Mouse (Mus musculus): ENCODE results near the gene Eif1ad. TPM values are rescaled to one million over a fixed set of nuclear protein-coding genes. Genes with fewer than 3 reads are reported as not detected.
"Not testable (repeated sequence)": the region's sequence is repeated elsewhere in the genome, so short reads cannot be mapped to it uniquely, and the experiment has no call there.

Gene Eif1ad
- polyA plus RNA-seq, 1 experiment, result 27.0 TPM

DNA sequence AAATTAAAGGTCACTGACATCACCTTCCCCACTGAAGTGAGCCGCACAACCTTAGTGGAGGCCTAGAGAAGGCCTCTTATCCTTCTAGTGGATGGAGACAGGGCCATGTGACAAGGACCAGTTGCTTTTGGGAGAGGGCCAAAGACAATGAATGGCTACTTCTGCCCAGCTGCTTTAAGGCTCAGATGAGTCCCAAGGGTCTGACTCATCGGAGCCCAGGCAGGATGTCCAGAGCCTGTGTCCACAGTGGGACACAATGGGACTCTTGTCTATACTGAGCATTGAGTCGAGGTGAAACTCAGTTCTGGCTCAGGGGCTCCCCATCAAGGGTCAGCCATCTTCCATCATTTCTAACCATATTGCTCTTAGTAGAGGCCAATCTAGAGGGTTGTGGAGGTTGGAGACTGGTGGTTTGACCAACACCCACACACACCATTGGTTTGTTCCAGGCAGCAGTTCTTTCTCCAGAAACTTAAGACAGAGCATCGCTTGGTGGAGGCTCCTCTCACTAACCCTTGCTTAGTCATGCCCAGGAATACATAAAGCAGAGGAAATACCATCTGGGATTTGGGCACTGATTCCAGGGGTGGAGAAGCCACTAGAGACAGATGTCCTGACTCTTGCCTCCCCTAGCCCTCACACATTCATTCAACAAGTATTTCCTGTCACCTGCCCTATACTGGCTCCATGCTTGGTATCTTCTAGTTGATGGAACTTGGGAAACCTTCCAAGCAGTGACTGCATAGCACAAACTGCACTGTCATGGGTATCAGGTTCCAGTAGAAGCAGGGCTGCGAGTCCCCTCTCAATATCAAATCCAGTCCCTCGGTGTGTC is 21.0 kb upstream of the Eif1ad start:
- TF ChIP-seq CTCF (IDR thresholded peaks at IDR 0.05; ENCODE audit: extremely low read depth, insufficient read length, insufficient replicate concordance, low read depth, low read length) (no peak), POLR2A (IDR thresholded peaks at IDR 0.05; ENCODE audit: low read depth, low read length) (no peak)
- Histone ChIP-seq H3K4me3 (ENCODE audit: low read depth, low read length) (no peak overlapping the region), H3K27me3 (ENCODE audit: control insufficient read depth, insufficient read depth, low read length) (no peaks in the 10 kb centered on the region), H3K4me1 (ENCODE audit: control insufficient read depth, insufficient read depth, insufficient read length, low read length) (peaks cover 6% of the 10 kb centered on the region; the same call in 1 of the 2 replicates), H3K27ac (ENCODE audit: insufficient read depth, low read depth, low read length) (no peak overlapping the region), H3K36me3 (ENCODE audit: control insufficient read depth, insufficient read depth, low read length) (no peaks in the 10 kb centered on the region)
- 78% methylated on average over 6 of the region's 6 CpGs for WGBS

DNA sequence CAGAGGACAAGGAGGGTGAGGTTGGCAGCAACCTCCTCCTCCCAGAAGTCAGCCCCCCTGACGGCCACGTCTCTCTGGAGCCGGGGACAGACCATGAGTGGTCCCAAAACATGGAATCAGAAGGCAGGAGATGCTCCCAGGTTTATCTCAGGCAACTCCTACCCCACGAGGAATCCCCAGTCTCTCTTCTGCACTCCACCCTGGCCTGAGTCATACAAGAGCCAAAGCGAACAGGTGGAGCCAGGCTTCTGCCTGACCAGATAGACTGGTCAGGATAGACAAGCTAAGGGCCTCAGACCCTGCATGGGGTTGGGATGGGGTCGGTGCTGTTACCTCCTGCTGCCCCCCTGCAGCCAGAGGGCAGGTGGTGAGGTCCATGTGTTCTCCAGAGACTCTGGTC is 18.5 kb upstream of the Eif1ad start:
- Histone ChIP-seq H3K4me1 (ENCODE audit: control insufficient read depth, insufficient read depth, insufficient read length, low read length) (peaks cover 11% of the 10 kb centered on the region), H3K36me3 (ENCODE audit: control insufficient read depth, insufficient read depth, low read length) (no peaks in the 10 kb centered on the region), H3K27me3 (ENCODE audit: control insufficient read depth, insufficient read depth, low read length) (no peaks in the 10 kb centered on the region), H3K27ac (ENCODE audit: insufficient read depth, low read depth, low read length) (no peak overlapping the region), H3K4me3 (ENCODE audit: low read depth, low read length) (no peak overlapping the region)
- WGBS, result 74% methylated on average over 6 of the region's 6 CpGs
- TF ChIP-seq POLR2A (IDR thresholded peaks at IDR 0.05; ENCODE audit: low read depth, low read length) (no peak), CTCF (IDR thresholded peaks at IDR 0.05; ENCODE audit: extremely low read depth, insufficient read length, insufficient replicate concordance, low read depth, low read length) (no peak)

DNA sequence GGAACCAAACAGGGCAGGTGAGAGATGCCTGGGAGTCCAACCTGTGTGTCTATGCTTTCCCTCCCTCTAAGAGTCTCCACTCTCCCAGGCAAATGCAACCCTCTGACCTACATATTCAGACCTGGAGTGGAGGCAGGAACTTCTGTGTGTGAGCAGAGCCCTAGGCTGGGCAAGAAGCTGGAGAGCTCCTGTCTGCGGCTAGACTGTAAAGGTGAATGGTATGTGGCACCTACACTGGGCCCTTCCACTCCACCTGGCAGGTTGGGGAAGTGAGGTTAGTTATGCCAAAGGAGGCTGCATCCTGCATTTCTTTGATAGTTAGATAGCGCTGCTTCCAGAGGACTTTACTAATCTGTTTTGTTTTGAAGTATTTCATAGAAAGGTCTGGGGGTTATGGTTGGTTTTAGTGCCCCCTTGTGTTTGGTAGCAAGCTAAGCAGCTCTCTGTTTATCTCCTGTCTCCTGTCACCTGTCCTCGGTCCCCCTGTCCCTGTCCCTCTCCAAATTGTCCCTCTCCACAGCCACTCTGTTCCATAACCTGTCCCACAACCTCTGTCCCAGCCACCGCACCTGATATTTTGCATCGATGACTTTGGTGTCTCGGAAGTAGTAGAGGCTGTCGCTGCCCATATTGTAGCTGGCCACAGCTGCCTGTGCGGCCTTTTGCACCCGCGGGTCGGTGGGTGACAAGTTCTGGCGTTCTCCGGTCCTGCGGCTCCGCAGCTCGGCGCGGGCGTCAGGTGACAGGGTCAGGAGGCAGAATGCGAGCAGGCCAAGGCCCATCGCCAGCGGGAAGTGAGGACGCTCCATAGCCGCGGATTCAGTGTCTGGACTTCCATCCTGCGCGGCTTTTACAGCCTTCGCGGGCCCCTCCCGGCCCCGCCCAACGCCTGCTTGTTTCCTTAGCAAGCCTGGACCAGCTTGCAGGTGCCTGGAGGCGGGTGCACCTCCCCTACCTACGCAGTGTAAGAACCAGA is 17.7 kb upstream of the Eif1ad start:
- TF ChIP-seq POLR2A (IDR thresholded peaks at IDR 0.05; ENCODE audit: low read depth, low read length) (peak; percentile 21; the same call in 1 of the 2 replicates), CTCF (IDR thresholded peaks at IDR 0.05; ENCODE audit: extremely low read depth, insufficient read length, insufficient replicate concordance, low read depth, low read length) (peak; percentile 40; the same call in 1 of the 2 replicates)
- H3K4me1 ChIP-seq (ENCODE audit: control insufficient read depth, insufficient read depth, insufficient read length, low read length), result peaks cover 17% of the 10 kb centered on the region
- 4% methylated on average over 34 of the region's 34 CpGs for WGBS
- no peaks in the 10 kb centered on the region for H3K36me3 ChIP-seq (ENCODE audit: control insufficient read depth, insufficient read depth, low read length)
- H3K27ac ChIP-seq (ENCODE audit: insufficient read depth, low read depth, low read length), result peak overlapping the region; percentile 18; the same call in 1 of the 2 replicates
- H3K4me3 ChIP-seq (ENCODE audit: low read depth, low read length), result peak overlapping the region; percentile 87
- no peaks in the 10 kb centered on the region for H3K27me3 ChIP-seq (ENCODE audit: control insufficient read depth, insufficient read depth, low read length)

DNA sequence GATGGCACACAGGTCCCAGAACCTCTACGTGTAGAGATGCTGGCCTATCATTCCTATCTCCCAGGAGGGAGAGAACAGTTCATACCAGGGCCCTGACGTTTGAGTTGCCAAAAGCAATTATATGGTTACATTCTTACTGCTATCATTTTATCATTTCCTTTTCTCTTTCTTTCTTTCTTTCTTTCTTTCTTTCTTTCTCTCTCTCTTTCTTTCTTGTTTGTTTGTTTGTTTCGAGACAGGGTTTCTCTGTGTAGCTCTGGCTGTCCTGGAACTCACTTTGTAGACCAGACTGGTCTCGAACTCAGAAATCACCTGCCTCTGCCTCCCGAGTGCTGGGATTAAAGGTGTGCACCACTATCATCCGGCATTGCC is 17.1 kb upstream of the Eif1ad start, which contains the start of gene Cst6:
Gene Cst6, minus strand, starts transcription at position 73 of the 372 bp plus-strand sequence.
- WGBS, result 57% methylated on average over 6 of the region's 6 CpGs
- H3K27ac ChIP-seq (ENCODE audit: insufficient read depth, low read depth, low read length), result peak within 1 kb of the TSS; percentile 18; the same call in 1 of the 2 replicates
- peaks cover 23% of the 10 kb centered on the region for H3K4me1 ChIP-seq (ENCODE audit: control insufficient read depth, insufficient read depth, insufficient read length, low read length)
- not testable (repeated sequence) for H3K36me3 ChIP-seq (ENCODE audit: control insufficient read depth, insufficient read depth, low read length); H3K27me3 ChIP-seq (ENCODE audit: control insufficient read depth, insufficient read depth, low read length)
- H3K4me3 ChIP-seq (ENCODE audit: low read depth, low read length), result peak within 1 kb of the TSS; percentile 87

DNA sequence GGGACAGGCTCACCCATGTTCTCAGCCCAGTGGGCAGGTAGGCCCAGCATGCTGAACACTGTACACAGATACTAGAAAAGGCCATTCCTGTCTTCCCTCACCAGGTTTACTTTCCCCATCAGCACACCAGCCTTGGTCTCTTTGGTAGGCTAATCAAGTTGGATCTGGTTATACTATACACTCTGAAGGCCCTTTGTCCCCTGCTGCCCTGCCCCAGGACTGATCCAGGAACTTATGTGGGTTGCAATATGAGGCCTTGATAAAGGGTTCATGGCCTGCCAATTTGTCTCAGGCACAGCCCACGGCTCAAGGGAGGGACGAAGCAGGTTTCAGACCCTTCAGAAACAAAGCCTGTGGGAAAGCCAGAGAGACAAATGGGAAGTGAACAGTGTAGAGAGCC is 12.9 kb upstream of the Eif1ad start:
- no peak overlapping the region for H3K4me3 ChIP-seq (ENCODE audit: low read depth, low read length)
- peaks cover 27% of the 10 kb centered on the region for H3K4me1 ChIP-seq (ENCODE audit: control insufficient read depth, insufficient read depth, insufficient read length, low read length)
- no peaks in the 10 kb centered on the region for H3K36me3 ChIP-seq (ENCODE audit: control insufficient read depth, insufficient read depth, low read length)
- no peak for TF ChIP-seq POLR2A (IDR thresholded peaks at IDR 0.05; ENCODE audit: low read depth, low read length)
- no peak for TF ChIP-seq CTCF (IDR thresholded peaks at IDR 0.05; ENCODE audit: extremely low read depth, insufficient read length, insufficient replicate concordance, low read depth, low read length)
- no peaks in the 10 kb centered on the region for H3K27me3 ChIP-seq (ENCODE audit: control insufficient read depth, insufficient read depth, low read length)
- 27% methylated on average over 2 of the region's 2 CpGs for WGBS
- H3K27ac ChIP-seq (ENCODE audit: insufficient read depth, low read depth, low read length), result peak overlapping the region; percentile 95

DNA sequence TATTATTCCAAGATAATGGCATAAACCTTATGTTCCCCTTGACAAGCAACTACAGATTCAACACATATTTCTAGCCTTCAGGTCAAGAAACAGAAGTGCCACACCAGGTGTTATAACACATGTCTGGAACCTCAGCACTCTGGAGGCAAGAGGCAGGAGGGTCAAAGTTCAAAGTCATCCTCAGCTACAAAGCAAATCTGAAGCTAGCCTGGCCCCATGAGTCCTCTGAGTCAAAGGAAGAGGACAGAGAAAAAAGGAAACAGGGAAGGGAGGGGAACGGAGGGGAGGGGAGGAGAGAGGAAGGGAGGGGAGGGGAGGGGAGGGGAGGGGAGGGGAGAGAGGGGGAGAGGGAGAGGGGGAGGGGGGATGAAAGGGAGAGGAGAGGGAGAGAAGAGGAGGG is 10.5 kb upstream of the Eif1ad start:
- H3K27me3 ChIP-seq (ENCODE audit: control insufficient read depth, insufficient read depth, low read length), result no peaks in the 10 kb centered on the region
- no peak overlapping the region for H3K4me3 ChIP-seq (ENCODE audit: low read depth, low read length)
- no peak for TF ChIP-seq CTCF (IDR thresholded peaks at IDR 0.05; ENCODE audit: extremely low read depth, insufficient read length, insufficient replicate concordance, low read depth, low read length)
- no peak for TF ChIP-seq POLR2A (IDR thresholded peaks at IDR 0.05; ENCODE audit: low read depth, low read length)
- no CpG with 5 or more reads among the region's 1 CpGs for WGBS
- peaks cover 23% of the 10 kb centered on the region for H3K4me1 ChIP-seq (ENCODE audit: control insufficient read depth, insufficient read depth, insufficient read length, low read length)
- peak overlapping the region; percentile 76 for H3K27ac ChIP-seq (ENCODE audit: insufficient read depth, low read depth, low read length)
- H3K36me3 ChIP-seq (ENCODE audit: control insufficient read depth, insufficient read depth, low read length), result no peaks in the 10 kb centered on the region

DNA sequence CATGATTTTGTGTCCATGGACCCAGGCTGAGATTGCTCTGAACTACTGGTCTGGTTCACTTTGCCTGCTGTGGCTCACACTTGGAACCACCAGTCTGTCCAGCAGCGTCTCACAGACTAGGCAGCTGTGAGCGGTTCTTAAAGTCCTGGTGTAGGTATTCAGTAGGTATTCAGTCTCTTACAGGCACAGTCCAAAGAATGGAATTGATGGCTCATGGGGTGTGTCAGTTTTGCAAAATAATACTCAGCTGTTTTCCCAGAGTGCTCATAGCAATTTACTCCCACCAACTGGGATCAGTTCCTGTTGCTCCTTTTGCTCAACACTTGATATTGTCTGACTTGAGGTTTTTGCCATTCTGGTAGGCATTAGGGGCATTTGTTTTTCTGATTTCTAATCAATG is 4.4 kb upstream of the Eif1ad start:
- Histone ChIP-seq H3K36me3 (ENCODE audit: control insufficient read depth, insufficient read depth, low read length) (no peaks in the 10 kb centered on the region; the same call in 1 of the 2 replicates), H3K27ac (ENCODE audit: insufficient read depth, low read depth, low read length) (no peak overlapping the region), H3K4me3 (ENCODE audit: low read depth, low read length) (no peak overlapping the region), H3K4me1 (ENCODE audit: control insufficient read depth, insufficient read depth, insufficient read length, low read length) (peaks cover 10% of the 10 kb centered on the region), H3K27me3 (ENCODE audit: control insufficient read depth, insufficient read depth, low read length) (no peaks in the 10 kb centered on the region)
- WGBS, result 80% methylated on average over 2 of the region's 2 CpGs
- TF ChIP-seq POLR2A (IDR thresholded peaks at IDR 0.05; ENCODE audit: low read depth, low read length) (no peak), CTCF (IDR thresholded peaks at IDR 0.05; ENCODE audit: extremely low read depth, insufficient read length, insufficient replicate concordance, low read depth, low read length) (no peak)
